Mouse (Mus musculus) stomach, embryonic 15.5 days (tissue): ENCODE measurements at regions not wholly inside any gene's neighbourhood (a gene's known extent, or its start where the extent isn't known, plus 50 kb on each side); places are given as distances from the start of the nearest gene placed in this dataset.

Experiments
- ATAC-seq: fragments of 200-750 bp; cut with Nextera tagmentation; 2 replicates; pipeline ENCODE4 v1.8.0; 2017; ENCODE audit warnings: low read depth, moderate number of reproducible peaks, moderate TSS enrichment; ENCODE audit not compliant: insufficient read depth, low FRiP score
- H3K27ac ChIP-seq: fragments of 300-500 bp; sonication (generic); 2 replicates; pipeline ENCODE4 v1.5.1; 2015; ENCODE audit warnings: mild to moderate bottlenecking, inconsistent platforms
- H3K27me3 ChIP-seq: fragments of 300-500 bp; sonication (generic); replicated peaks from 2 replicates; pipeline ENCODE4 v1.6.1; 2015; ENCODE audit warnings: inconsistent platforms
- H3K36me3 ChIP-seq: fragments of 300-500 bp; sonication (generic); 2 replicates; pipeline ENCODE4 v1.6.1; 2015; ENCODE audit warnings: inconsistent platforms
- H3K4me1 ChIP-seq: fragments of 300-500 bp; sonication (generic); 2 replicates; pipeline ENCODE4 v1.6.1; 2015; ENCODE audit warnings: inconsistent platforms
- H3K4me2 ChIP-seq: fragments of 300-500 bp; sonication (generic); 2 replicates; pipeline ENCODE4 v1.6.1; 2015; ENCODE audit warnings: mild to moderate bottlenecking, inconsistent platforms
- H3K4me3 ChIP-seq: fragments of 300-500 bp; sonication (generic); replicated peaks from 2 replicates; pipeline ENCODE4 v1.5.1; 2015; ENCODE audit warnings: inconsistent platforms
- H3K9ac ChIP-seq: fragments of 300-500 bp; sonication (generic); 2 replicates; pipeline ENCODE4 v1.6.1; 2015; ENCODE audit warnings: inconsistent platforms
- H3K9me3 ChIP-seq: fragments of 300-500 bp; sonication (generic); 2 replicates; pipeline ENCODE4 v1.6.1; 2016; ENCODE audit warnings: inconsistent platforms
- WGBS: fragments of 180-500 bp; shearing (Covaris S2); methylation state at CpG from one replicate; pipeline ENCODE4 v1.1.7; 2015; 5-methylcytosine and 5-hydroxymethylcytosine counted together

- Histone ChIP-seq H3K27me3 (no peaks in the 10 kb centered on the region), H3K4me3 (no peak overlapping the region), H3K4me1 (no peaks in the 10 kb centered on the region), H3K27ac (no peak overlapping the region), H3K36me3 (no peaks in the 10 kb centered on the region), H3K9ac (no peak overlapping the region), H3K9me3 (no peaks in the 10 kb centered on the region), H3K4me2 (no peak overlapping the region; the same call in 1 of the 2 replicates)
- ATAC-seq: no peak
- 39% methylated on average over 12 of the region's 12 CpGs for WGBS
Observed at GRCm38 (mm10) chr3:147099143-147099713, 247.1 kb downstream of the Ttll7 start.

GRCm38 (mm10) chr3:147101053-147101764 is 249.0 kb downstream of the Ttll7 start:
- no peak overlapping the region for H3K27ac ChIP-seq
- H3K36me3 ChIP-seq: no peaks in the 10 kb centered on the region
- no peaks in the 10 kb centered on the region for H3K9me3 ChIP-seq
- 46% methylated on average over 7 of the region's 7 CpGs for WGBS
- no peaks in the 10 kb centered on the region for H3K4me1 ChIP-seq
- H3K9ac ChIP-seq: no peak overlapping the region
- H3K4me2 ChIP-seq: no peak overlapping the region
- no peak overlapping the region for H3K4me3 ChIP-seq
- no peak for ATAC-seq
- no peaks in the 10 kb centered on the region for H3K27me3 ChIP-seq

GRCm38 (mm10) chr3:147101765-147102113 is 249.6 kb downstream of the Ttll7 start:
- no peak overlapping the region for H3K27ac ChIP-seq

GRCm38 (mm10) chr3:147103428-147103827 is 251.3 kb downstream of the Ttll7 start:
- Histone ChIP-seq H3K27ac (no peak overlapping the region), H3K9me3 (no peaks in the 10 kb centered on the region), H3K9ac (no peak overlapping the region), H3K4me1 (no peaks in the 10 kb centered on the region), H3K4me3 (no peak overlapping the region), H3K4me2 (no peak overlapping the region), H3K27me3 (no peaks in the 10 kb centered on the region), H3K36me3 (no peaks in the 10 kb centered on the region)
- no peak for ATAC-seq
- WGBS: 63% methylated on average over 7 of the region's 7 CpGs

More at GRCm38 (mm10) chr3:147101765-147102113, 249.6 kb downstream of the Ttll7 start:
- peak; percentile 53; the same call in 1 of the 2 replicates for ATAC-seq
- Histone ChIP-seq H3K9me3 (no peaks in the 10 kb centered on the region), H3K4me2 (no peak overlapping the region), H3K9ac (no peak overlapping the region), H3K27me3 (no peaks in the 10 kb centered on the region), H3K36me3 (no peaks in the 10 kb centered on the region), H3K4me1 (no peaks in the 10 kb centered on the region), H3K4me3 (no peak overlapping the region)
- WGBS: 25% methylated on average over 3 of the region's 3 CpGs

GRCm38 (mm10) chr3:147117609-147118008 is 265.4 kb downstream of the Ttll7 start:
- WGBS: 89% methylated on average over 4 of the region's 4 CpGs
- no peak overlapping the region for H3K4me3 ChIP-seq
- no peaks in the 10 kb centered on the region for H3K27me3 ChIP-seq
- ATAC-seq: no peak
- no peak overlapping the region for H3K9ac ChIP-seq
- no peaks in the 10 kb centered on the region for H3K4me1 ChIP-seq
- no peak overlapping the region for H3K27ac ChIP-seq
- H3K36me3 ChIP-seq: no peaks in the 10 kb centered on the region
- H3K4me2 ChIP-seq: no peak overlapping the region
- H3K9me3 ChIP-seq: no peaks in the 10 kb centered on the region

GRCm38 (mm10) chr3:147118092-147118491 is 265.9 kb downstream of the Ttll7 start:
- no peaks in the 10 kb centered on the region for H3K27me3 ChIP-seq
- no peak overlapping the region for H3K4me3 ChIP-seq
- no peaks in the 10 kb centered on the region for H3K9me3 ChIP-seq
- no peak overlapping the region for H3K4me2 ChIP-seq
- no peak overlapping the region for H3K9ac ChIP-seq
- no peaks in the 10 kb centered on the region for H3K36me3 ChIP-seq
- ATAC-seq: no peak
- 47% methylated on average over 5 of the region's 5 CpGs for WGBS
- no peak overlapping the region for H3K27ac ChIP-seq
- no peaks in the 10 kb centered on the region for H3K4me1 ChIP-seq

GRCm38 (mm10) chr3:147118622-147119021 is 266.5 kb downstream of the Ttll7 start:
- no peaks in the 10 kb centered on the region for H3K27me3 ChIP-seq
- H3K9me3 ChIP-seq: no peaks in the 10 kb centered on the region
- no peak overlapping the region for H3K9ac ChIP-seq
- no peak overlapping the region for H3K27ac ChIP-seq
- no peaks in the 10 kb centered on the region for H3K36me3 ChIP-seq
- H3K4me3 ChIP-seq: no peak overlapping the region
- no peak overlapping the region for H3K4me2 ChIP-seq
- 90% methylated on average over 6 of the region's 6 CpGs for WGBS
- H3K4me1 ChIP-seq: no peaks in the 10 kb centered on the region
- no peak for ATAC-seq

GRCm38 (mm10) chr3:147121826-147122225 is 269.7 kb downstream of the Ttll7 start:
- Histone ChIP-seq H3K4me3 (no peak overlapping the region), H3K36me3 (no peaks in the 10 kb centered on the region), H3K27me3 (no peaks in the 10 kb centered on the region), H3K9me3 (no peaks in the 10 kb centered on the region), H3K4me1 (no peaks in the 10 kb centered on the region), H3K27ac (no peak overlapping the region), H3K4me2 (no peak overlapping the region), H3K9ac (no peak overlapping the region)
- ATAC-seq: no peak
- WGBS: 62% methylated on average over 6 of the region's 6 CpGs

- Histone ChIP-seq H3K4me2 (no peak overlapping the region), H3K36me3 (no peaks in the 10 kb centered on the region), H3K4me1 (no peaks in the 10 kb centered on the region), H3K9me3 (no peaks in the 10 kb centered on the region), H3K27ac (no peak overlapping the region), H3K9ac (no peak overlapping the region), H3K4me3 (no peak overlapping the region), H3K27me3 (no peaks in the 10 kb centered on the region)
- WGBS: 74% methylated on average over 6 of the region's 6 CpGs
- no peak for ATAC-seq
Observed at GRCm38 (mm10) chr3:147127740-147128139, 275.6 kb downstream of the Ttll7 start.

- H3K27ac ChIP-seq: no peak overlapping the region
- WGBS: 87% methylated on average over 13 of the region's 13 CpGs
- H3K4me1 ChIP-seq: no peaks in the 10 kb centered on the region
- no peak for ATAC-seq
- H3K4me3 ChIP-seq: no peak overlapping the region
- no peaks in the 10 kb centered on the region for H3K9me3 ChIP-seq
- no peaks in the 10 kb centered on the region for H3K36me3 ChIP-seq
- no peak overlapping the region for H3K4me2 ChIP-seq
- H3K27me3 ChIP-seq: no peaks in the 10 kb centered on the region
- no peak overlapping the region for H3K9ac ChIP-seq
Observed at GRCm38 (mm10) chr3:147132830-147133229, 280.7 kb downstream of the Ttll7 start.

GRCm38 (mm10) chr3:147133408-147133807 is 281.2 kb downstream of the Ttll7 start:
- no peaks in the 10 kb centered on the region for H3K36me3 ChIP-seq
- no peak overlapping the region for H3K4me3 ChIP-seq
- H3K4me2 ChIP-seq: no peak overlapping the region
- H3K9me3 ChIP-seq: no peaks in the 10 kb centered on the region
- no peaks in the 10 kb centered on the region for H3K4me1 ChIP-seq
- no peak overlapping the region for H3K27ac ChIP-seq
- ATAC-seq: no peak
- WGBS: 86% methylated on average over 13 of the region's 13 CpGs
- no peak overlapping the region for H3K9ac ChIP-seq
- no peaks in the 10 kb centered on the region for H3K27me3 ChIP-seq

- Histone ChIP-seq H3K27me3 (no peaks in the 10 kb centered on the region), H3K4me1 (no peaks in the 10 kb centered on the region), H3K27ac (no peak overlapping the region), H3K4me2 (no peak overlapping the region), H3K4me3 (no peak overlapping the region), H3K36me3 (no peaks in the 10 kb centered on the region), H3K9ac (no peak overlapping the region), H3K9me3 (no peaks in the 10 kb centered on the region)
- no peak for ATAC-seq
- 92% methylated on average over 3 of the region's 3 CpGs for WGBS
Observed at GRCm38 (mm10) chr3:147140414-147140813, 288.2 kb downstream of the Ttll7 start.
